Mouse (Mus musculus): Measurements from ENCODE around the gene Krt35. TPM values are rescaled to one million over a fixed set of nuclear protein-coding genes. Genes with fewer than 3 reads are reported as not detected.

Gene Krt35
- polyA plus RNA-seq (2012; rRNA removed): 0.04 and 0.06 TPM in 2 replicates

DNA sequence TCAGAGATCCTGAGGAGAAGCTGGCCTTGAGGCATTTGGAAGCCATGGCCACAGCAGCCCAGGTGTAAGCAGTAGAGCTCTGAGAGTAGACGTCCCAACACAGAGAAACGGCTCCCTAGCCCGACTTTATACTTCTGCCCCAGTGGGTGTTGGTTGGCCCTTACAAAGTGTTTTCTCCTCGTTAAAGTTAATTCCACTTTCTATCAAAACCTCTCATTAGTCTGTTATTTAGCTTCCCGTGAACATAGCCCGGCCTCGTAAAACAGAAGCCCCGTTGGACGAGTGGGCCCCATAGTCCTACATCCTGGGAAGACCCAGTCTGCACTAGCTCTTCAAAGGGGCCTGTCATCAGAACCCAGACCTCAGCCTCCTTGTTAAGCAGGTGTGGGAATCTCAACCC is at the start of gene Krt35:
Krt35 (minus strand) TSS at position 101 of the 400 bp plus-strand sequence.
- DNase-seq (ENCODE audit: low spot score): no peak

DNA sequence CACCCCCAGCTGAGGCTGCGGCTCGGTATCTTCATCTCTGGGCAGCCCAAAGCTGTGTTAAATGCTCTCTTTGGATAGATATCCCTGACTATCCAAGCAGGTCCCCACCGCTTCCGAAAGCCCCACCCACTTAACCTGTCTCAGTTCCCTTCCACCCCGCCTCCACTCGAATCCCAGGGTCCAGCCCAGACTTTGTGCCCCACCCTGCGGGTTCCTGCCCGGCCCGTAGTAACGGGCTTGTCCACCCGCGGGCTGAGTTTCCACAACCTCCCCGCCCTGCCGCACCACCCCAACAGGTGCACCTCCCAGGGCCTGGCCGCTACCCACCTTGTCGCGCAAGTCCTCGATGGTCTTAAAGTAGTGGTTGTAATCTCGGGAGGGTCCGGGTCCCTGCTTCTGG is 49.1 kb upstream of the Krt35 start:
- peak; percentile 67 for DNase-seq (ENCODE audit: low spot score)

DNA sequence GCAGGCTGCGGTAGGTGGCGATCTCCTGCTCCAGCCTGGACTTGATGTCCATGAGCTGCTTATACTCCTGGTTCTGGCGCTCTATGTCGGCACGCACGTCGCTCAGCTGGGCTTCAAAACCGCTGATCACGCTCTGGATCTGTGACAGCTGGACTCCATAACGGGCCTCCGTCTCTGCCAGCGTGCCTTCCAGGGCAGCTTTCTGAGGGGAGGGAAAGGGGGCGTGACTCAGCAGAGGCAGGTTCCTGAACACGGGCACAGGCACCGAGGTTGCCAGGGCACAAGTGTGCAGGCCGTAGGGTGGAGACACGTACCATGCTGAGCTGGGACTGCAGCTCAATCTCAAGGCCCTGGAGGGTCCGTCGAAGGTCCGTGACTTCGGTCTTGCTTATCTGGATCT is 44.9 kb upstream of the Krt35 start:
- DNase-seq (ENCODE audit: low spot score): no peak

DNA sequence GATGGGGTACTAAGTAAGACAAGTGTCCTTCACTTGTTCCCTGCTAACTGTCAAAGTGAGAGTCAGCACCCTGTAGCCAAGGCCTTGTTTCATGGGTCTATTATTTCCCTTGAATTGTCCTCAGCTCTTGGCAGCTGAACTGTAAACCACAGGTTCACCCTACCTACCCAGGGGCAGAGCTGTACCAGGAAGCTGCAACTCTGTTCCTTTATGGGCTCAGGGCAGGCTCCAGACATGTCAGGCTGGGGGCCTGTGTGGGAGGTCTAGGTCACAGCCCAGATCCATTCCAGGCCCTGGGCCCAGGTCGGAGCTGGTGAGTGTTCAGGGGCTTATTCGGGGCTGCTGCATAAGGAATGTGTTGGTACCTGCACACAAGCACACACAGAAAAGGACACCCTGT is 43.4 kb upstream of the Krt35 start:
- no peak for DNase-seq (ENCODE audit: low spot score)

DNA sequence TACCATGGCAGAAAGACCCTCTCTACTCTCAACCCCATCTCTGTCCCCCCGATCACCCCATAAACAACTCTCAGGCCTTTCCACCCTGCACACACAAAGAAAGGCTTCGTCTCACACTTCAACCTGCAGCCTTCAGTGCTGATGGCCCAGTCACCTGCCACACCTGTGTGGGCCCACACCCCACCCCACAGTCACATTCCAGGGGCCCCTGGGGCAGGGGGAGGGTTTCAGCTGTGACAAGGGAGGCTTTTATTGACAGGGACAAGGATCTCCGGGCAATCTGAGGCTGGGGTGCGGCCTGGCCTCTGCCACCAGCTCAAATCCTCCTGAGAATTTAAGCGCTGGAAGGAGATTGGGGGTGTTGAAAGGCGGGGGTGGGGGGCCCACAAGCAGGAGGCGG is 42.8 kb upstream of the Krt35 start:
- no peak for DNase-seq (ENCODE audit: low spot score)

GRCm38 (mm10) chr11:100137693-100138092 is 41.7 kb upstream of the Krt35 start:
- no peak for DNase-seq (ENCODE audit: low spot score)

- no peak for DNase-seq (ENCODE audit: low spot score)
Observed at GRCm38 (mm10) chr11:100136559-100136958, 40.5 kb upstream of the Krt35 start.

GRCm38 (mm10) chr11:100135731-100136130 is 39.7 kb upstream of the Krt35 start, which contains the start of gene Krt15:
Gene Krt15, minus strand, starts transcription at chr11:100135928.
- no peak for DNase-seq (ENCODE audit: low spot score)

DNA sequence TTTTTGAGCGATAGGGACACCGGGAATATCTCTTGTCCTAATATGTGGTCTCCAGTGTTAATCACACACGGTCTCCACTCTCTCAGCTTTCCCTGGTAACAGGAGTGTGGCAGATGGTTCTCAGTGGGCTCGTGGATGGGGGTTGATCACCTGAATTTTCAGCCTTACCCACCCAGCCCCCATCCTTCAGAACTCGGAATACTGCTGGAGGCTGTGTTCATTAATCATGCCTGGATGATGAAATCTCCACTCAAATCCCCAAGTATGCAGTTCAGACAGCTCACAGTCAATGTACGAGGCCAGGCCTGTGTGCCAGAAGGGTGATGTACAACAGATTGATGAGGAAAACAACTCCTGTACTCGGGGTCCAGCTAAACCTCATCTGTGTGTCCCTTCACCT is 28.9 kb upstream of the Krt35 start:
- DNase-seq (ENCODE audit: low spot score): no peak

GRCm38 (mm10) chr11:100121466-100121865 is 25.4 kb upstream of the Krt35 start, which contains the start of gene Krt13:
Gene Krt13, minus strand, starts transcription at chr11:100121566.
- no peak for DNase-seq (ENCODE audit: low spot score)

- no peak for DNase-seq (ENCODE audit: low spot score)
Observed at GRCm38 (mm10) chr11:100120331-100120730, 24.3 kb upstream of the Krt35 start.

DNA sequence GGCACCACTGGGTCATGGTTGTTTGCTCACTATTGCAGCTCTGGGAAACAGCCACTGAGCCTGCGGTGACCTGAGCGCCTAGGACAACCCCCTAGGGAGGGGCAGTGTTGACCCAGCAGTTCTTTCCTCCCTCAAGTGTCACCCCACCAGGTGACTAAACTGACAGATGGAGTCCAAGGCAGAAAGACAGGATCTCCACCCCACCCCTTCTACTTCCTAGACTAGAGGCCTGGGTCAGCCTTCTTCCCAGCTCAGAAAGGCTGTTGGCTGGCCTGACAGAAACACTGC is 17.6 kb upstream of the Krt35 start:
- no peak for DNase-seq (ENCODE audit: low spot score)

DNA sequence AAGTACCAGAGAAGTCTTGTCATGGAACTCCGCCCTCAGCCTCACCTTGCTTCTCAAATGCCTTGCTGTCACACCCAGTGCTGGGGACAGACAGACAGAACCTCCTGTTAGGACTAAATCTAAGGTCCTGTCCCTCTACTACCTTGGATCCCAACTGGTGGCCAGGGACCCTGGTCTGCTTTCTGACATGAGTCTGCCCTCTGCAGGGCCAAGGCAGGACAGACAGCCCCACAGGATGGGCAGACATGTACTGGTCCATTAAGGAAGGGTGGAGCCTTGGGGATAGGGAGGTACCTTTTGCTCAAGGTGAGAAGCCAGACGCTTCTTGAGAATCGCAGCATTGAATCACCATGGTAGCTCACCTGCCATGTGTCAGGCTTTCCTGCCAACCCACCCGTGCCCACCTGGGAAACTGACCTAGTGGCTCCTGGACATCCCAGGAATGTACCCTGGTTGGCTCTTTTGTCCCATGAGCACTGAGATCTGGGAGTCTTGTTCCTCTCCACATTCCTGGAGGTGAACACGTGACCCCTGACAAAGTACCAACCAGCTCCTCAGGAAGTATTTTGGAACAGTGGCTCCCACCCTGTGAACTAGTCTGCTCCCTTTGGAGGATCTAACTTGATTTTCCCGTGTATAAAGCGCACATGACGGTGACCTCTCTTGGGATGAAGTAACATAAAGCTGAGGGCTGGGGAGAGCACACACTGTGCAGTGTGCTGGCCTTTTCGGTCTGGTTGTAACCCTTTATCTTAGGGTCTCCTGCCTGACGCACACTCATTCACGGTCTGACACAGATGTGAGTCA is 17.1 kb upstream of the Krt35 start:
- no peak for DNase-seq (ENCODE audit: low spot score)

DNA sequence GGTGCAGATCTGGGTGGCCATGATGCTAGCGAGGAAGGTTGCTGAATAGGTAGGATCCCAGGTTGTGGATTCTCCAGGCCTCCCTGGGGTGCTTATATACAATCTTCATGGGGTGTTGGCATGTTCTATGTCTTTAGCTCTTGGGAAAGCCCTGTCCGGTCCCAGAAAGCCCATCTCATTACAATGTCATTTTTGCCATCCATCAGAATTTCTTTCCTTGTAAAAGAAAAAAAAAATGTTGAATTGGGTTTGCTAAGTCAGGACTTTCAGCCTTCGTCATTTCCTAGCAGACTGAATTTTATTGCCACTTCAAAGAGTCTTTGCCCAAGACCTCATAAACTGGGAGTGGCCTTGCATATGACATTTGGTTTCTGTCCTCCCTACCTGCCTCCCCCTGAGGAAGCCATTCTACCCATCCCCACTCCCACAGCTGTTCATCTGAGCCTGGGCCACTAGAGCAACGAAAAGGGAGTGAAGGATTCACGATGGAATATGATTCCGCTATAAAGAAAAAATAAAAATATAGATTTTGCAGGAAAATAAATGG is 9.6 kb upstream of the Krt35 start, which contains the start of gene Krt36:
Krt36 (minus strand) TSS at position 51 of the 547 bp plus-strand sequence.
- no peak for DNase-seq (ENCODE audit: low spot score)

DNA sequence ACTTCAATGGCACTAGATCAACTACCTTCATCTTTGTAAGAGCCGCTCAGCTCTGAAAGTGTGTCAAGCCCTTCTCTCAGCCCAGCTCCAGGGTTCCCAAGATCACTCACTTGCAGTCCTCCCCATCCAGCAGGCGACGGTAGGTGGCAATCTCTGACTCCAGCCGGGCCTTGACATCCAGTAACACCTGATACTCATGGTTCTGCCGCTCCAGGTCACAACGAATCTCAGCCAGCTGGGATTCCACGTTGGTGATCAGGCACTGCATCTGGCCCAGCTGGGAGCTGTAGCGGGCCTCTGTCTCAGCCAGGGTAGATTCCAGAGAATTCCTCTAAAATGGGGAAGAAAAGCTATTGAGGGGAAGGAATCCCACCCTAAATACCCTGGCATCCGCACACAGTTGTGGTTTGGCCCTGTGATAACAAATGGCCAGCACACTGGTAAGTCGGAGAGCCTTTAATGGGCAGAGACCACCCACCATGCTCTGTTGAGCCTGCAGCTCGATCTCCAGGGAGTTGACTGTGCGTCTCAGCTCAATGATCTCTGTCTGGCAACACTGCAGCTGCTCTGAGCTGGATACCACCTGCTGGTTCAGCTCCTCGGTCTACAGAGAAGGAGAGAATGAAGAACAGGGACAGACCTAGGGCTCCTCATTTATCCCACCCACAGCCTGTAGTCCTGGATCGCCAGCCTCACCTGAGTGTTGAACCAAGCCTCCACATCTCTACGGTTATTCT is 6.8 kb upstream of the Krt35 start:
- DNase-seq (ENCODE audit: low spot score): no peak

DNA sequence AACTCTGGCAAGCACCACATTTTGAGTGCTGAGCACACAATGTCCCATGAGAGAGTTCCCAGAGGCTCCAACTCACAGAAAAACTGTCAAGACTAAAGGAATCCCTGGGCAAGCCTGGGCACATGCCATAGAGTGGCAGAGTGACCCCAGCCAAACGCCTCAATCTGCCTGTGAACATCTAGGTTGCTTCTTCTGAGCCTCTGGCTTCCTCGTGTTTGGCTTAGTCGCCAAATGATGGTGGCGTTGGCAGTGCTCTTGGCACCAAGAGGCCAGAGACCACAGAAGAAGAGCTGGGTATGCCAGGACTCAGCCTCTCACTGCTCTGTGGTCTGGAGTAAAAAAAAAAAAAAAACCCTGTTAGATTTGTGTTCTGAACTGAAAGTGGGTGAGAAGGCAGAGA is 4.3 kb upstream of the Krt35 start:
- DNase-seq (ENCODE audit: low spot score): no peak

DNA sequence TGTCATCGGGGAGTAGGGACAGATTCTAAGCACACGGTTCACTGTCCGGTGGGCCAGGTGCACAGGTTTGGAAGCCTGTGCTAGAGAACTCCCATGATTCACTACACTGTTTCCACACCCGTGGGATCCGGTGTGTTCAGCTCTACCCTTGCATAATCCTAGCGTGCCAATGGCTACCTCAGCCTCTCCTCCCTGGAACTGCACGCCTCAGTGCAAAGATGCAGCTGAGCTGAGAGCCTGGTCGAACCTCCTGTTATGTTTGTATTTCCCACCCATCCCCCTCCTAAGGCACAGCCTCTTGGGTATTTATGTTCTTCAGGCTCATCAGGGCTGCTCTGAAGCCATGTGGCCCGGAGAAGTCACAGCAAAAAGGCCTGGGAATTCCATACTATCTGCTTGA is 1.8 kb upstream of the Krt35 start:
- DNase-seq (ENCODE audit: low spot score): no peak

GRCm38 (mm10) chr11:100088378-100089025 is 7.5 kb downstream of the Krt35 start:
- no peak for DNase-seq (ENCODE audit: low spot score)

GRCm38 (mm10) chr11:100087861-100088260 is 8.2 kb downstream of the Krt35 start, which contains the start of gene Krt32:
Gene Krt32, minus strand, starts transcription at chr11:100088226.
- DNase-seq (ENCODE audit: low spot score): no peak

GRCm38 (mm10) chr11:100073873-100074272 is 22.2 kb downstream of the Krt35 start:
- DNase-seq (ENCODE audit: low spot score): no peak

GRCm38 (mm10) chr11:100067293-100068036 is 28.6 kb downstream of the Krt35 start:
- peak; percentile 34 for DNase-seq (ENCODE audit: low spot score)
